ENCODE assay signal across 16 mouse cellular contexts in genomic region chr13:94381427-94381826, GRCm38 (mm10). TPM values are rescaled to one million over a fixed set of nuclear protein-coding genes. Genes with fewer than 3 reads are reported as not detected.
DNase-seq lines count a peak whose midpoint lies in the region; ATAC-seq and TF ChIP-seq lines count a peak whose summit lies in the region.
"Had no signal": no experiment of that assay in that cellular context is flagged by ENCODE, and none has a peak within 500 bp of the region (broad histone marks: within the 10 kb centered on the region; RNA-seq: fewer than 3 reads in every experiment).

No protein-coding gene starts in this region.

- H3K36me3 ChIP-seq in liver, embryonic 11.5 days (ENCODE audit: control insufficient read depth, insufficient read depth, low read length): no peaks in the 10 kb centered on the region
- no peaks in the 10 kb centered on the region for H3K36me3 ChIP-seq in liver, postnatal 0 days (replicated peaks; ENCODE audit: insufficient read depth, low read length)
- H3K36me3 ChIP-seq: forebrain, embryonic 15.5 days; hindbrain, embryonic 15.5 days; neural tube, embryonic 15.5 days had no signal

- no peak for DNase-seq in liver, embryonic 11.5 days (ENCODE audit: low spot score)
- DNase-seq in liver: no peak
- peak; percentile 72 for DNase-seq in 416B (ENCODE audit: low read depth)
- no peak for DNase-seq in liver, postnatal 0 days
- no peak for DNase-seq in cerebellum, adult 11 months
- DNase-seq: cerebellum, adult 18-20 months; gastrocnemius, postnatal 25 days; kidney, postnatal 14 days; liver, embryonic 13.5 days; thymus, adult 18-20 months had no signal

- H3K4me3 ChIP-seq in liver, embryonic 11.5 days (ENCODE audit: low read depth, low read length): no peak overlapping the region
- H3K4me3 ChIP-seq in bone marrow, adult 2 months (replicated peaks; ENCODE audit: control insufficient read depth, low read depth, low read length): peak overlapping the region; percentile 6
- no peak overlapping the region for H3K4me3 ChIP-seq in liver, postnatal 0 days (ENCODE audit: low read depth, low read length)
- H3K4me3 ChIP-seq: forebrain, embryonic 15.5 days; hindbrain, embryonic 15.5 days; neural tube, embryonic 15.5 days had no signal

- H3K9ac ChIP-seq in liver, embryonic 11.5 days (ENCODE audit: low read depth, low read length): no peak overlapping the region
- no peak overlapping the region for H3K9ac ChIP-seq in liver, postnatal 0 days (replicated peaks)
- H3K9ac ChIP-seq: forebrain, embryonic 15.5 days; hindbrain, embryonic 15.5 days; neural tube, embryonic 15.5 days had no signal

- peaks cover 11% of the 10 kb centered on the region; the same call in 1 of the 2 replicates for H3K4me1 ChIP-seq in liver, embryonic 11.5 days (replicated peaks; ENCODE audit: control insufficient read depth, insufficient read depth, low read length)
- H3K4me1 ChIP-seq in bone marrow, adult 2 months (ENCODE audit: control insufficient read depth, insufficient read depth, low read length): no peaks in the 10 kb centered on the region; the same call in 1 of the 2 replicates
- peaks cover 8% of the 10 kb centered on the region for H3K4me1 ChIP-seq in liver, postnatal 0 days (ENCODE audit: insufficient read depth)

- WGBS in liver, embryonic 11.5 days: 74% methylated on average over 4 of the region's 4 CpGs
- 15% methylated on average over 4 of the region's 4 CpGs for WGBS in bone marrow, adult 2 months
- 50% methylated on average over 4 of the region's 4 CpGs for WGBS in liver, postnatal 0 days (ENCODE audit: insufficient replicate concordance)

- no peak for TF ChIP-seq POLR2A in bone marrow, adult 2 months (IDR thresholded peaks at IDR 0.05; ENCODE audit: borderline replicate concordance, control insufficient read depth, low read depth, low read length)

- 0 out of 2 replicates have a peak, but pooled peaks have one; percentile 20 for ATAC-seq in liver, embryonic 11.5 days (replicated peaks; ENCODE audit: low FRiP score)
- peak; percentile 29 for ATAC-seq in liver, postnatal 0 days
- no peak for ATAC-seq in CD4-positive, CD25-positive, alpha-beta regulatory T cell, adult 4 months
- ATAC-seq: forebrain, embryonic 15.5 days had no signal

- no peak overlapping the region for H3K27ac ChIP-seq in liver, embryonic 11.5 days (ENCODE audit: low read depth, low read length)
- H3K27ac ChIP-seq in bone marrow, adult 2 months (ENCODE audit: control insufficient read depth, insufficient read depth, low read depth, low read length, poor library complexity): no peak overlapping the region
- peak overlapping the region; percentile 79; the same call in 1 of the 2 replicates for H3K27ac ChIP-seq in liver, postnatal 0 days (ENCODE audit: low read depth)
- H3K27ac ChIP-seq: forebrain, embryonic 15.5 days; hindbrain, embryonic 15.5 days; liver, embryonic 13.5 days; neural tube, embryonic 15.5 days had no signal

- H3K27me3 ChIP-seq in liver, embryonic 11.5 days (replicated peaks; ENCODE audit: control insufficient read depth, insufficient read depth, low read length): no peaks in the 10 kb centered on the region
- H3K27me3 ChIP-seq in liver, postnatal 0 days (ENCODE audit: insufficient read depth, low read length): no peaks in the 10 kb centered on the region
- H3K27me3 ChIP-seq: CH12.LX; forebrain, embryonic 15.5 days; hindbrain, embryonic 15.5 days; liver, embryonic 13.5 days; neural tube, embryonic 15.5 days had no signal

- H3K9me3 ChIP-seq in liver, embryonic 11.5 days (ENCODE audit: control insufficient read depth, low read length): no peaks in the 10 kb centered on the region
- H3K9me3 ChIP-seq in liver, postnatal 0 days (ENCODE audit: low read length): no peaks in the 10 kb centered on the region
- H3K9me3 ChIP-seq: forebrain, embryonic 15.5 days; hindbrain, embryonic 15.5 days; liver, embryonic 13.5 days; neural tube, embryonic 15.5 days had no signal

- H3K4me2 ChIP-seq in liver, embryonic 11.5 days: no peak overlapping the region
- H3K4me2 ChIP-seq in liver, postnatal 0 days (ENCODE audit: low read depth, low read length): peak overlapping the region; percentile 71
- H3K4me2 ChIP-seq: forebrain, embryonic 15.5 days; hindbrain, embryonic 15.5 days; neural tube, embryonic 15.5 days had no signal

- no peak for TF ChIP-seq EP300 in liver, postnatal 0 days (IDR thresholded peaks at IDR 0.05; ENCODE audit: low read depth)

- TF ChIP-seq CTCF in bone marrow, adult 2 months (IDR thresholded peaks at IDR 0.05; ENCODE audit: control insufficient read depth, insufficient read depth, low read length): no peak
- no peak for TF ChIP-seq CTCF in liver, postnatal 0 days (IDR thresholded peaks at IDR 0.05; ENCODE audit: low read depth)

RNA-seq across cellular contexts. Expression of gene Ap3b1, which starts 22.7 kb away (rescaled TPM):
- polyA plus RNA-seq in liver, embryonic 11.5 days (2014; fragmentation: Nextera tagmentation; extraction: Ambion mirVana): 41.3 and 41.4 TPM in 2 replicates
- polyA plus RNA-seq in bone marrow, adult 2 months (2011; ENCODE audit: insufficient read depth, insufficient read length, low replicate concordance, missing spikeins): 22.7 and 23.0 TPM in 2 replicates
- polyA plus RNA-seq in liver, postnatal 0 days (2015; fragmentation: Nextera tagmentation; extraction: Ambion mirVana): 15.1 and 15.3 TPM in 2 replicates
- 10 to 100 TPM; 41.8 to 46.0 TPM for polyA plus RNA-seq in CD4-positive, CD25-positive, alpha-beta regulatory T cell, adult 4 months (2017; shearing (Covaris generic))
